Mouse (Mus musculus) frontal cortex, postnatal 36 days (tissue): Measurements from ENCODE around the gene Ppm1j.
"Not testable (repeated sequence)": the region's sequence is repeated elsewhere in the genome, so short reads cannot be mapped to it uniquely, and the experiment has no call there.

ENCODE experiments used
- DNase-seq, 2 experiments: peaks; one replicate each; pipeline ENCODE4 v3.0.0; 2022; ENCODE audit warnings: low spot score in 2 of 2

Ppm1j gene

DNA sequence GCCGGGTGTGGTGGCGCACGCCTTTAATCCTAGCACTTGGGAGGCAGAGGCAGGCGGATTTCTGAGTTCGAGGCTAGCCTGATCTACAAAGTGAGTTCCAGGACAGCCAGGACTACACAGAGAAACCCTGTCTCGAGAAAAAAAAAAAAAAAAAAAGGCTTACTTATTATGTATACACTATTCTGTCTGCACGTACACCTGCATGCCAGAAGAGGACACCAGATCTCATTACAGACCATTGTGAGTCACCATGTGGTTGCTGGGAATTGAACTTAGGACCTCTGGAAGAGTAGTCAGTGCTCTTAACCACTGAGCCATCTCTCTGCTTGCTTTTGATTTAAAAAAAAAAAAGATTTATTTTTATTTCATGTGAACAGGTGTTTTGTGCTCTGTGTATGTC, 32.4 kb downstream of the Ppm1j start:
- DNase-seq, result not testable (repeated sequence)

- no peak for DNase-seq
Measured at GRCm38 (mm10) chr3:104814746-104815145, 33.9 kb downstream of the Ppm1j start.

DNA sequence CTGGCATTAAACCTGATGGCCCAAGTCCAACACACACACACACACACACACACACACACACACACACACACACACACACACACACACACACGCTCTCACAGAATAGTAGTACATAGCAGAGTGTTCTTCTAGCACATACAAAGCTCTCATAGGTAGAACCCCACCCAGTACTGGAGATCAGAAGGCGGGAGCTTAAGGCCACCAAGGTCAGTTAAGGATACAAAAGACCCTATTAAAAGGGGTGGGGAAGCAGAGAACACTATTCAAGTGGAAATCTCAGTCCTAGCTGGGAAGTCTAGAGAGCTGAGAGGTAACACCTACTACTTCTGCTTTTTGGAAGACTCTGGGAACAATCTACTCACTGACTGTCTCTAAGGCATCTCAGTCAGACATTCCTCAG, 34.5 kb downstream of the Ppm1j start:
- DNase-seq, result no peak

GRCm38 (mm10) chr3:104816130-104816529, 35.3 kb downstream of the Ppm1j start:
- DNase-seq, result no peak

- DNase-seq, result peak; percentile 32 to 39
Measured at GRCm38 (mm10) chr3:104817481-104817990, 36.7 kb downstream of the Ppm1j start.

DNA sequence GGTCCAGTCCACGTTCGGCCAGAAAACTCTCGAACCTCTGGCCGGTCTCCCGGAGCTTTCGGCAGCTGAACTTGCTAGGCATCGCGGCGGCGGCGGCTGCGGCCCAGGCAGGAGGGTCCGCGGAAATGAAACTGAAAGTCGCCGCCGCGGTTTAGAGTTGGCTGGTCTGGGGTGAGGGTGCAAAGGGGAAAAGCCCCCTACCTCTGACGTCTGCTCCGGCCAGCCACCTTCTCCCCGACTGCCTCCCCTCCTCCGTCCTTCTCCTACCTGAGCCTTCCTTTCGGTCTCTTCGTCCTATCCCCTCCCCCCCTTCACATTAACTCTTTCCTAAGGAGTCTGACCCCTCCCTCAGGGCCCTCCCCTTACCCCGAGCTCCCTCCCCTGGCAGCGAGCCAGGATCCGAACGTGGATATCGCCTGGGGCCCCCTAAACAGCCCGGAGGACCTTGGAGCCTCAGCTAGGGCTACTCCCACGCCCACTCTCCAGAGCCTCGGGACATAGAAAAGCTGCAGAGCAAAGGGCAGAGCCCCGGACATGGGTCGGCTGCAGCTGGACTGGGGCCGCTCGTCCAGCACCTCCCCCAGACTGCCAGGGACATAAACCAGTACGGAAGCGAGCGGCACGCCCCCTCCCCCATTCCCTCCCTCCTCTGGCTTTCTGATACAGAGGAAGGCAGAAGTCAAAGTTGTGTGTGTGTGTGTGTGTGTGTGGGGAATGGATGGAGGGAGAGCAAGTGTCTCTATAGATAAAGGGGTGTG, 37.3 kb downstream of the Ppm1j start, which contains the start of gene Mov10:
Gene Mov10, minus strand, starts transcription at position 573 of the 758 bp plus-strand sequence.
- DNase-seq, result peak; percentile 28 to 34

DNA sequence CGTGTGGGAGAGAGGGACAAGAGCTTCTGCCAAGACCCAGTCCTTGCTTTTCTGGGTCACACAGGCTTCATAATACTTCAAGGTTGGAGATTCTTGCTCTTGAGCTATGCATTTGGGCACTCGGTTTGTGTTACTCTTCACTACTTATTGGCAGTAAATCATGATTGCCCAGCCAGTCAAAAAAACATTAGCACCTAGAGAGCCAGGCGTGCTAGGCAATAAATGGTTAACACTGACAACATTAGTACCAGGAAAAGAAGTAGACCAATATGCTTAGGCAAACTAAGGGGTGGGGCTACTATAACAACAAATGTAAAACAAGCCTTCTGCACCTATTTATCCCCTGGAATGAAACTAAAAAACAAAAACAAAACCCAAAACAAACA, 37.9 kb downstream of the Ppm1j start:
- DNase-seq, result no peak

- no peak for DNase-seq
Measured at GRCm38 (mm10) chr3:104820426-104820825, 39.6 kb downstream of the Ppm1j start.

DNA sequence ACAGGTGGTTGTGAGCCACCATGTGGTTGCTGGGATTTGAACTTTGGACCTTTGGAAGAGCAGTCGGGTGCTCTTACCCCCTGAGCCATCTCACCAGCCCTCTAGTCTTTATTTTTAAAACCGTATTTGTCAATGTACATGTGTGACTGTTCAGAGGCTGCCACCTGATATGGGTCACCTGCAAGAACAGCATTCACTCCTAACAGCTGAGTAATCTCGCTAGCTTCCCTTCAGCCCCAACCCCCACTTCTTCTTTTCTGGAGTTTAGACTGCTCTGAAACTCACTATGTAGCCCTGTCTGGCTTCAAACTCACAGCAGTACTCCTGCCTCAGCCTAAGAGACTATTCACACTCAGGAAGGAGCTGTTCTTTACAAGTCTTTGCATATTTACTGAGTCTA, 41.6 kb downstream of the Ppm1j start:
- DNase-seq, result no peak
